ENCODE assay signal across 8 mouse cellular contexts in the genomic region with DNA sequence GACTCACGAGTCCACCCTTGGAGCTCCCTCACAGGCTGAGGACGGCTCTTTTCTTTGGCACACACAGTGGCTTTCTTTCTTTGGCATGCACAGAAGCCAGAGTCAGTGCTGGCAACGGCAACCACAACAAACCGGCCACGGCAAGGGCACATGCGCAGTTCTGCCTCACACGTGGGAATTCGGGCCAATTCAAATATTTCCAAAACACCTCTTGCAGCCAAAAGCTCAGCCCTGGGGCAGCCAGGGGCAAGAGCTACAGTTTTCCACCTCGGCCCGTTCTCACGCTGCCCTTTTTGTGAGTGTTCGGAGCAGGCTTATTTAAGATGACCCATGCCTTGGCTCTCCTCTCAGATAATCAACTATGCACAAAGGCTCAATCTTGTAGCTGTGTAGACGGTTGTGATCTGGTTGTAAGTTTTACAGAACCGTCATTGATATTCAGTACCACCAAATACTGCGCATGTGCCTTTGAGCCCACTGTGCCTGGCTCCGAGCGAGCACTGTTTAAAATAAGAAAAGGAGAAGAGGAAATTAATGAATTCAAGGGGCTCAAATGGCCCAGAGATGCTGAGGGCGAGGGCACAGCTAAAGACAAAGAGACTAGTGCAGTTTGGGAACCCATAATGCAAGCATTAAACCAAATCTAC.
DNase-seq lines count a peak whose midpoint lies in the region; ATAC-seq lines count a peak whose summit lies in the region.

No protein-coding gene starts in this region.

- no peaks in the 10 kb centered on the region for H3K27me3 ChIP-seq in forebrain, embryonic 16.5 days (replicated peaks; ENCODE audit: control insufficient read depth, insufficient read depth, low read length)

- H3K36me3 ChIP-seq in forebrain, embryonic 16.5 days (ENCODE audit: control insufficient read depth, insufficient read depth): no peaks in the 10 kb centered on the region

- peak overlapping the region; percentile 17; the same call in 1 of the 2 replicates for H3K4me2 ChIP-seq in forebrain, embryonic 16.5 days (ENCODE audit: low read length)

- WGBS in forebrain, embryonic 16.5 days: 46% methylated on average over 18 of the region's 18 CpGs

- H3K9me3 ChIP-seq in forebrain, embryonic 16.5 days (ENCODE audit: control insufficient read depth, low read length): no peaks in the 10 kb centered on the region

- H3K4me3 ChIP-seq in forebrain, embryonic 16.5 days (replicated peaks; ENCODE audit: low read length): no peak overlapping the region

- H3K4me1 ChIP-seq in forebrain, embryonic 16.5 days (replicated peaks; ENCODE audit: control insufficient read depth, insufficient read depth, low read length): 0 out of 2 replicates have a peak, but pooled peaks cover 7% of the 10 kb centered on the region

- H3K9ac ChIP-seq in forebrain, embryonic 16.5 days (replicated peaks; ENCODE audit: low read depth, low read length): no peak overlapping the region

- peak; percentile 85 for ATAC-seq in forebrain, embryonic 16.5 days
- no peak for ATAC-seq in activated CD4-positive, CD25-positive, alpha-beta regulatory T cell, adult 4 months

- no peak overlapping the region for H3K27ac ChIP-seq in forebrain, embryonic 16.5 days (ENCODE audit: low read length)

- peak; percentile 29 to 50 for DNase-seq in layer of hippocampus, postnatal 10 days (ENCODE audit: low spot score in 2 of 2)
- no peak for DNase-seq in layer of hippocampus, postnatal 25 days (ENCODE audit: extremely low spot score in 1 of 2, low spot score in 1 of 2)
- peak; percentile 44 for DNase-seq in brain, adult 2 months (ENCODE audit: low read depth, low spot score)
- peak; percentile 16 to 52 for DNase-seq in kidney, postnatal 25 days
- DNase-seq in frontal cortex, postnatal 10 days (ENCODE audit: low spot score in 2 of 2): no peak
- DNase-seq in embryo, embryonic 10 days (ENCODE audit: low spot score): no peak

Comparison
In these comparisons a context has a peak if more than half of its experiments do, and no peak if none do; other contexts are left out.
1. DNase-seq: peak in layer of hippocampus, postnatal 10 days (2 of 2), brain, adult 2 months (single experiment) and kidney, postnatal 25 days (2 of 2); none in layer of hippocampus, postnatal 25 days (0 of 2), frontal cortex, postnatal 10 days (0 of 2) and embryo, embryonic 10 days (single experiment).